Mouse (Mus musculus) liver, embryonic 14.5 days (tissue): ENCODE data around the gene Gm10762. TPM values are rescaled to one million over a fixed set of nuclear protein-coding genes. Genes with fewer than 3 reads are reported as not detected.

ENCODE experiments used
- ATAC-seq: fragments of 200-750 bp; cut with Nextera tagmentation; 2 replicates; pipeline ENCODE4 v1.8.0; 2017; ENCODE audit warnings: moderate number of reproducible peaks, mild to moderate bottlenecking, moderate library complexity; ENCODE audit not compliant: insufficient read depth
- DNase-seq, 3 experiments: peaks; one replicate each; pipeline ENCODE4 v3.0.0-alpha.2; 2012 to 2013; ENCODE audit warnings: low read depth in 3 of 3, low spot score in 3 of 3
- H3K27ac ChIP-seq: fragments of 300-500 bp; sonication (generic); 2 replicates; pipeline ENCODE4 v1.5.1; 2014; ENCODE audit warnings: moderate library complexity, mild to moderate bottlenecking, control low read depth, inconsistent platforms
- H3K27me3 ChIP-seq: fragments of 300-500 bp; sonication (generic); 2 replicates; pipeline ENCODE4 v1.6.1; 2014; ENCODE audit warnings: mild to moderate bottlenecking, low read length, moderate library complexity; ENCODE audit not compliant: control insufficient read depth, insufficient read depth
- H3K36me3 ChIP-seq: fragments of 300-500 bp; sonication (generic); replicated peaks from 2 replicates; pipeline ENCODE4 v1.6.1; 2014; ENCODE audit warnings: low read depth; ENCODE audit not compliant: control insufficient read depth, insufficient read depth
- H3K4me1 ChIP-seq, 2 experiments: fragments of 200-500 bp in 1 of 2; fragments of 300-500 bp in 1 of 2; sonication (generic) in 1 of 2; replicated peaks; 2 replicates each; pipeline ENCODE4 v1.6.1; 2012 to 2014; ENCODE audit warnings: antibody characterized with exemption in 1 of 2, inconsistent platforms in 1 of 2, low read length in 1 of 2; ENCODE audit not compliant: control insufficient read depth in 2 of 2, insufficient read depth in 2 of 2
- H3K4me2 ChIP-seq: fragments of 300-500 bp; sonication (generic); 2 replicates; pipeline ENCODE4 v1.6.1; 2014; ENCODE audit warnings: low read depth, mild to moderate bottlenecking, control low read depth, moderate library complexity
- H3K4me3 ChIP-seq, 2 experiments: fragments of 200-500 bp in 1 of 2; fragments of 300-500 bp in 1 of 2; sonication (generic) in 1 of 2; 2 replicates each; pipeline ENCODE4 v1.5.1; 2012 to 2014; ENCODE audit warnings: low read depth in 2 of 2, low read length in 2 of 2, mild to moderate bottlenecking in 2 of 2, control low read depth in 1 of 2, inconsistent platforms in 1 of 2, moderate library complexity in 1 of 2; ENCODE audit not compliant: insufficient read depth in 1 of 2
- H3K9ac ChIP-seq: fragments of 300-500 bp; sonication (generic); replicated peaks from 2 replicates; pipeline ENCODE4 v1.6.1; 2014; ENCODE audit warnings: mild to moderate bottlenecking, control low read depth, moderate library complexity
- H3K9me3 ChIP-seq: fragments of 300-500 bp; sonication (generic); 2 replicates; pipeline ENCODE4 v1.6.1; 2016; ENCODE audit warnings: low read length, mixed read lengths; ENCODE audit not compliant: control insufficient read depth
- CTCF ChIP-seq: IDR thresholded peaks from 2 replicates; pipeline ENCODE4 v1.5.1; 2016; ENCODE audit warnings: antibody characterized with exemption, low read depth, control low read depth
- EP300 ChIP-seq: IDR thresholded peaks from 2 replicates; pipeline ENCODE4 v1.6.1; 2016; ENCODE audit warnings: antibody characterized with exemption, low read depth
- WGBS: fragments of 180-500 bp; shearing (Covaris S2); extraction: QIAGEN DNeasy Blood & Tissue Kit; methylation state at CpG from one replicate; pipeline ENCODE4 v1.1.7; 2014; ENCODE audit not compliant: insufficient replicate concordance; 5-methylcytosine and 5-hydroxymethylcytosine counted together
- polyA plus RNA-seq, 2 experiments: library from polyadenylated mRNA; depleted of rRNA in 1 of 2; stranded (reverse) in 1 of 2; unstranded in 1 of 2; fragments of >200 nt; fragmentation: Nextera tagmentation in 1 of 2; extraction: Ambion mirVana in 1 of 2; gene quantifications; 2 replicates each; pipeline versions ENCODE4 v1.2.1 to v1.2.3; 2012 to 2014

The Gm10762 gene
- polyA plus RNA-seq, 2 experiments, result 1.8 to 2.4 TPM

- H3K27ac ChIP-seq, result no peak overlapping the region
- H3K36me3 ChIP-seq, result no peaks in the 10 kb centered on the region
- H3K4me2 ChIP-seq, result no peak overlapping the region
- H3K27me3 ChIP-seq, result no peaks in the 10 kb centered on the region
- no peaks in the 10 kb centered on the region for H3K9me3 ChIP-seq
- DNase-seq, result no peak
- no peak overlapping the region for H3K4me3 ChIP-seq
- 70% methylated on average over 4 of the region's 4 CpGs for WGBS
- no peak for TF ChIP-seq CTCF
- no peak for TF ChIP-seq EP300
- no peaks in the 10 kb centered on the region for H3K4me1 ChIP-seq
- ATAC-seq, result no peak
- H3K9ac ChIP-seq, result no peak overlapping the region
Observed at GRCm38 (mm10) chr2:128975572-128975971, 8.0 kb upstream of the Gm10762 start.

DNA sequence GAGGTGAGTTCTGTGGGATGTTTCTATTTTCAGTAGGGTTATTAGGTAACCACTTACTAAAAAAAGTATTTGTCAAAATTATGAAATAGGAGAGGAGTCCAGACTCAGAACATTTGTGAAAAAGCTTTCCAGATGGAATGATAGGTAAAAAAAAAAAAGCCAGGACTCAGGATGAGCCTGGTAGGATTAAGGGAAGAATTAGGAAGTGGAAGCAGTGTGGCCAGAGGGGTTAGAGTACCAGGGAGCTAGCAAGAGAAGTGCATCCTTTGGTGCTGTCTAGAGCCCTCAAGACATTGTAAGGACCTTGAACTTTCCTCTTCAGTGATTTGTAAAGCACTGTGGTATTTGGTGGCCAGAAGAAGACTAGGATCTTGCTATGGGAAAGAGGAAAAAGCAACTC lies 4.8 kb upstream of the Gm10762 start:
- H3K27ac ChIP-seq, result no peak overlapping the region
- peaks cover 3% of the 10 kb centered on the region in 2 experiments; a peak in 2 of 4 replicates for H3K4me1 ChIP-seq
- H3K27me3 ChIP-seq, result no peaks in the 10 kb centered on the region
- no peak overlapping the region for H3K4me2 ChIP-seq
- H3K9me3 ChIP-seq, result no peaks in the 10 kb centered on the region
- ATAC-seq (no peak), DNase-seq (no peak)
- H3K4me3 ChIP-seq, result no peak overlapping the region
- H3K9ac ChIP-seq, result no peak overlapping the region
- TF ChIP-seq EP300 (no peak), CTCF (no peak)
- H3K36me3 ChIP-seq, result no peaks in the 10 kb centered on the region

DNA sequence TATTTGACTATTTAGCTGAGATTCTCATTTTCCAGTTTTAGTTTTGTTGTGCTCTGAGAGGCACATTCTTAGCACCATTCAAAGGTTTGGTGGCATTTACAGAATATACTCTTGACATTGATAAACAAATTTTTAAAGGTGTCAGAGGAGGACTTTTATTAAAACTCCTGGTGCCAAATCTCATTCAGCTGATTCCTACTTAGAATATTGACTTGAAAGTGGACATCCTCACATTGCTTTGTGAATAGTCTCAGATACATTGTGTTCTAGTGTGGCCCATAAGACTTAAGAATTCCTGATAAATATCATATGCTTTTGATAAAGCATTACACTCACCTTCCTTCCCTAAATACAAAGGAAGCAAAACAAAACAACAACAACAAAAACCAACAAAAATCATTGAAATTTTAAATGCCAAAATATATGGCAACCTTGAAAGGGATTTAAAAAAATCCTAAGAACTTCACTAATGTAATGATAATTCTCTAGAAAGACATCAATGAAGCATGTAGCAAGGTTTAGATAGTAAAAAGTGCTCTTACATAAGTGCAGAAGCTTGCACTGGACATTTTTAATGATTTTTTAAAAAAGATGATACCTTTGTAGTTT lies 1.1 kb upstream of the Gm10762 start:
- H3K4me3 ChIP-seq, result peak overlapping the region; percentile 86 to 94
- no peak for ATAC-seq

GRCm38 (mm10) chr2:128966641-128967580 lies 614 bp downstream of the Gm10762 start, which contains the start of gene Zc3h6:
TSS of gene Zc3h6 (plus strand) at chr2:128967402.
- Histone ChIP-seq H3K4me1 (peaks cover 8% of the 10 kb centered on the region in 2 experiments; a peak in 3 of 4 replicates), H3K27ac (peak within 1 kb of the TSS; percentile 93), H3K9me3 (no peaks in the 10 kb centered on the region), H3K36me3 (no peaks in the 10 kb centered on the region), H3K9ac (peak within 1 kb of the TSS; percentile 100), H3K27me3 (no peaks in the 10 kb centered on the region), H3K4me3 (peak within 1 kb of the TSS; percentile 90 to 94), H3K4me2 (peak within 1 kb of the TSS; percentile 84)
- ATAC-seq, result peak; percentile 98
- TF ChIP-seq CTCF, result no peak; the same call in 1 of the 2 replicates
- TF ChIP-seq EP300, result peak; percentile 66
- under 1% methylated on average over 65 of the region's 65 CpGs for WGBS
- DNase-seq, result peak; percentile 96 to 97 (median 97)

More for the DNA sequence above, 1.1 kb upstream of the Gm10762 start:
- peak overlapping the region; percentile 79 for H3K4me2 ChIP-seq
- H3K9ac ChIP-seq, result peak overlapping the region; percentile 100
- H3K36me3 ChIP-seq, result no peaks in the 10 kb centered on the region
- H3K4me1 ChIP-seq, result peaks cover 8% of the 10 kb centered on the region in 2 experiments; a peak in 3 of 4 replicates
- no peaks in the 10 kb centered on the region for H3K27me3 ChIP-seq
- peak overlapping the region; percentile 21; the same call in 1 of the 2 replicates for H3K27ac ChIP-seq
- no peaks in the 10 kb centered on the region for H3K9me3 ChIP-seq
- DNase-seq, result no peak
- TF ChIP-seq CTCF, result no peak
- TF ChIP-seq EP300, result no peak

DNA sequence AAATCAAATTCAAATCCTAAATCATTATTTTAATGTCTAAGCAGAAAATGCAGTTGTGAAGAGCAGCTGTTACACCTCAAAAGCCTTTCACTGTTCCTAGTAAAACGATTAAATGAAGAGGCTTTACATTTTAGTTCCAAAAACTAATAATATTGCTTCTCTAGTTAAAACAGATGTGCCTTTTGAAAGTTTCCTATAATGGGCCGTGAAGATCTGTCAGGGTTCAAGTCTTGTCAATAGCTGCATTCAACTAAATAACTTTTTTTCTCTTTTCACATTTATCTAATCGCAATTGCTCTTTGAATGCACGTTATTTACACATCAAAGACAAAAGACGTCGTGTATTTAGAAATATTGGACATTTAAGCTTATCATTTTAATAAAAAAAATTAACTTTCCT lies 1.3 kb downstream of the Gm10762 start:
- no peak for DNase-seq
- peak overlapping the region; percentile 91 for H3K9ac ChIP-seq
- no peak overlapping the region for H3K27ac ChIP-seq
- H3K36me3 ChIP-seq, result no peaks in the 10 kb centered on the region
- TF ChIP-seq CTCF (no peak), EP300 (no peak)
- H3K9me3 ChIP-seq, result no peaks in the 10 kb centered on the region
- 22% methylated on average over 6 of the region's 6 CpGs for WGBS
- peak overlapping the region; percentile 90 to 94; a peak in 3 of 4 replicates for H3K4me3 ChIP-seq
- H3K27me3 ChIP-seq, result no peaks in the 10 kb centered on the region
- H3K4me1 ChIP-seq, result peaks cover 8% of the 10 kb centered on the region in 2 experiments; a peak in 3 of 4 replicates
- H3K4me2 ChIP-seq, result peak overlapping the region; percentile 84
- no peak for ATAC-seq
